Comparison of ENCODE assay signal across 8 mouse cellular contexts in genomic region chr16:34004128-34004578, GRCm38 (mm10). TPM values are rescaled to one million over a fixed set of nuclear protein-coding genes. Genes with fewer than 3 reads are reported as not detected.
DNase-seq lines count a peak whose midpoint lies in the region; ATAC-seq and TF ChIP-seq lines count a peak whose summit lies in the region.

No protein-coding gene starts in this region.

- peak overlapping the region; percentile 7; the same call in 1 of the 2 replicates for H3K4me2 ChIP-seq in forebrain, postnatal 0 days (ENCODE audit: low read depth)
- no peak overlapping the region for H3K4me2 ChIP-seq in liver, embryonic 12.5 days

- H3K9me3 ChIP-seq in forebrain, postnatal 0 days (ENCODE audit: low read length): no peaks in the 10 kb centered on the region
- H3K9me3 ChIP-seq in liver, embryonic 12.5 days (replicated peaks): no peaks in the 10 kb centered on the region

- H3K4me1 ChIP-seq in forebrain, postnatal 0 days (ENCODE audit: insufficient read depth): peaks cover 7% of the 10 kb centered on the region
- H3K4me1 ChIP-seq in lung, adult 2 months (ENCODE audit: control insufficient read depth, insufficient read depth, low read length): no peaks in the 10 kb centered on the region
- H3K4me1 ChIP-seq in liver, embryonic 12.5 days: peaks cover 13% of the 10 kb centered on the region

- TF ChIP-seq CTCF in forebrain, postnatal 0 days (IDR thresholded peaks at IDR 0.05; ENCODE audit: low read depth): no peak
- TF ChIP-seq CTCF in lung, adult 2 months (IDR thresholded peaks at IDR 0.05; ENCODE audit: insufficient read depth, low read length): no peak

- H3K36me3 ChIP-seq in forebrain, postnatal 0 days (ENCODE audit: insufficient read depth): peaks cover 7% of the 10 kb centered on the region
- H3K36me3 ChIP-seq in liver, embryonic 12.5 days: peaks cover 3% of the 10 kb centered on the region; the same call in 1 of the 2 replicates

- 11% methylated on average over 4 of the region's 4 CpGs for WGBS in forebrain, postnatal 0 days
- 32% methylated on average over 4 of the region's 4 CpGs for WGBS in lung, adult 2 months
- WGBS in liver, embryonic 12.5 days (ENCODE audit: insufficient replicate concordance): 40% methylated on average over 4 of the region's 4 CpGs

- no peaks in the 10 kb centered on the region for H3K27me3 ChIP-seq in forebrain, postnatal 0 days (ENCODE audit: insufficient read depth, low read length)
- peaks cover 10% of the 10 kb centered on the region; the same call in 1 of the 2 replicates for H3K27me3 ChIP-seq in liver, embryonic 12.5 days (replicated peaks)

- intact Hi-C loops in left cerebral cortex, postnatal 4 days (cut with DNase I): no loop called here
- intact Hi-C loops in heart, postnatal 10 days (cut with DNase I): loop anchor here (5.0 kb wide), 1 partner anchor 88 kb away; no protein-coding TSS in a partner anchor

- TF ChIP-seq POLR2A in lung, adult 2 months (IDR thresholded peaks at IDR 0.05; ENCODE audit: borderline replicate concordance, extremely low read depth, low read depth, low read length): no peak

- peak; percentile 89 for DNase-seq in left cerebral cortex, postnatal 4 days
- DNase-seq in left cerebral cortex, adult 9 months (ENCODE audit: low spot score in 2 of 2): no peak
- DNase-seq in forebrain, postnatal 0 days: peak; percentile 90
- DNase-seq in heart, postnatal 10 days: peak; percentile 53 to 65
- DNase-seq in lung, adult 2 months: peak; percentile 49
- peak; percentile 29 for DNase-seq in skeletal muscle tissue, adult 2 months (ENCODE audit: low read depth, low spot score)
- DNase-seq in urinary bladder, adult 2 months (ENCODE audit: low spot score): no peak

- no peak overlapping the region for H3K9ac ChIP-seq in forebrain, postnatal 0 days
- no peak overlapping the region for H3K9ac ChIP-seq in liver, embryonic 12.5 days

- H3K4me3 ChIP-seq in forebrain, postnatal 0 days (ENCODE audit: low read depth, low read length): no peak overlapping the region
- no peak overlapping the region for H3K4me3 ChIP-seq in lung, adult 2 months (replicated peaks; ENCODE audit: extremely low read depth, low read depth, low read length)
- no peak overlapping the region for H3K4me3 ChIP-seq in liver, embryonic 12.5 days

- H3K27ac ChIP-seq in forebrain, postnatal 0 days (ENCODE audit: low read depth, low read length): peak overlapping the region; percentile 69
- H3K27ac ChIP-seq in liver, embryonic 12.5 days: no peak overlapping the region

- ATAC-seq in forebrain, postnatal 0 days: peak; percentile 91
- no peak for ATAC-seq in liver, embryonic 12.5 days

RNA-seq across cellular contexts. Expression of gene Umps, which starts 37.3 kb away (rescaled TPM):
- total RNA-seq in left cerebral cortex, postnatal 4 days (2021): 10 to 100 TPM; 20.4 to 23.2 TPM
- 26.3 and 28.3 TPM in 2 replicates for total RNA-seq in forebrain, postnatal 0 days (2014; rRNA removed)
- 22.9 and 24.7 TPM in 2 replicates for polyA plus RNA-seq in forebrain, postnatal 0 days (2015; fragmentation: Nextera tagmentation; extraction: Ambion mirVana)
- total RNA-seq in heart, postnatal 10 days (2021): 10 to 100 TPM; 12.0 to 12.1 TPM
- 4.5 and 4.7 TPM in 2 replicates for polyA plus RNA-seq in lung, adult 2 months (2012; rRNA removed)
- 10.7 and 10.9 TPM in 2 replicates for polyA plus RNA-seq in urinary bladder, adult 2 months (2012; rRNA removed)
- 66.6 and 68.0 TPM in 2 replicates for polyA plus RNA-seq in liver, embryonic 12.5 days (2016; fragmentation: Nextera tagmentation; extraction: Ambion mirVana)

Comparison
In these comparisons a context has a peak if more than half of its experiments do, and no peak if none do; other contexts are left out.
1. DNase-seq: peak in left cerebral cortex, postnatal 4 days (single experiment), forebrain, postnatal 0 days (single experiment), heart, postnatal 10 days (2 of 2), lung, adult 2 months (single experiment) and skeletal muscle tissue, adult 2 months (single experiment); none in left cerebral cortex, adult 9 months (0 of 2) and urinary bladder, adult 2 months (single experiment).